Mouse (Mus musculus) stomach, embryonic 16.5 days (tissue): ENCODE results near the gene Rnaseh2c. TPM values are rescaled to one million over a fixed set of nuclear protein-coding genes. Genes with fewer than 3 reads are reported as not detected.

Experiments used
- ATAC-seq: fragments of 200-750 bp; cut with Nextera tagmentation; 2 replicates; pipeline ENCODE4 v1.8.0; 2017; ENCODE audit warnings: moderate number of reproducible peaks, moderate TSS enrichment; ENCODE audit not compliant: insufficient read depth, low FRiP score
- H3K27ac ChIP-seq: fragments of 300-500 bp; sonication (generic); 2 replicates; pipeline ENCODE4 v1.5.1; 2014; ENCODE audit warnings: low read length
- H3K27me3 ChIP-seq: fragments of 300-500 bp; sonication (generic); 2 replicates; pipeline ENCODE4 v1.6.1; 2014; ENCODE audit warnings: low read length, control low read depth, mixed read lengths; ENCODE audit not compliant: control insufficient read depth, insufficient read depth
- H3K36me3 ChIP-seq: fragments of 300-500 bp; sonication (generic); 2 replicates; pipeline ENCODE4 v1.6.1; 2014; ENCODE audit warnings: low read length; ENCODE audit not compliant: control insufficient read depth, insufficient read depth
- H3K4me1 ChIP-seq: fragments of 300-500 bp; sonication (generic); 2 replicates; pipeline ENCODE4 v1.6.1; 2014; ENCODE audit warnings: low read length, control low read depth, mixed read lengths; ENCODE audit not compliant: control insufficient read depth, insufficient read depth
- H3K4me2 ChIP-seq: fragments of 300-500 bp; sonication (generic); 2 replicates; pipeline ENCODE4 v1.6.1; 2014; ENCODE audit warnings: low read depth, low read length, mixed read lengths
- H3K4me3 ChIP-seq: fragments of 300-500 bp; sonication (generic); replicated peaks from 2 replicates; pipeline ENCODE4 v1.5.1; 2014; ENCODE audit warnings: mild to moderate bottlenecking, low read length
- H3K9ac ChIP-seq: fragments of 300-500 bp; sonication (generic); 2 replicates; pipeline ENCODE4 v1.6.1; 2014; ENCODE audit warnings: low read length
- H3K9me3 ChIP-seq: fragments of 300-500 bp; sonication (generic); replicated peaks from 2 replicates; pipeline ENCODE4 v1.6.1; 2016; ENCODE audit warnings: low read length, control low read depth; ENCODE audit not compliant: control insufficient read depth
- WGBS: fragments of 180-500 bp; shearing (Covaris S2); extraction: QIAGEN DNeasy Blood & Tissue Kit; methylation state at CpG from one replicate; pipeline ENCODE4 v1.1.7; 2014; 5-methylcytosine and 5-hydroxymethylcytosine counted together
- polyA plus RNA-seq: library from polyadenylated mRNA; unstranded; fragments of >200 nt; fragmentation: Nextera tagmentation; extraction: Ambion mirVana; gene quantifications from 2 replicates; pipeline ENCODE4 v1.2.1, GENCODE M21; 2015

Gene Rnaseh2c
- 109 and 125 TPM in 2 replicates for polyA plus RNA-seq

- ATAC-seq: peak; percentile 91
- no peaks in the 10 kb centered on the region for H3K27me3 ChIP-seq
- peaks cover 10% of the 10 kb centered on the region for H3K4me1 ChIP-seq
- no peaks in the 10 kb centered on the region for H3K9me3 ChIP-seq
- H3K9ac ChIP-seq: peak within 1 kb of the TSS; percentile 94
- H3K36me3 ChIP-seq: peaks cover 21% of the 10 kb centered on the region
- H3K4me3 ChIP-seq: peak within 1 kb of the TSS; percentile 60
- under 1% methylated on average over 64 of the region's 64 CpGs for WGBS
- H3K27ac ChIP-seq: peak within 1 kb of the TSS; percentile 84
- peak within 1 kb of the TSS; percentile 95 for H3K4me2 ChIP-seq
These were observed at the start of gene Rnaseh2c for GRCm38 (mm10) chr19:5601752-5602541. Gene Rnaseh2c (plus strand): TSS chr19:5601873.

DNA sequence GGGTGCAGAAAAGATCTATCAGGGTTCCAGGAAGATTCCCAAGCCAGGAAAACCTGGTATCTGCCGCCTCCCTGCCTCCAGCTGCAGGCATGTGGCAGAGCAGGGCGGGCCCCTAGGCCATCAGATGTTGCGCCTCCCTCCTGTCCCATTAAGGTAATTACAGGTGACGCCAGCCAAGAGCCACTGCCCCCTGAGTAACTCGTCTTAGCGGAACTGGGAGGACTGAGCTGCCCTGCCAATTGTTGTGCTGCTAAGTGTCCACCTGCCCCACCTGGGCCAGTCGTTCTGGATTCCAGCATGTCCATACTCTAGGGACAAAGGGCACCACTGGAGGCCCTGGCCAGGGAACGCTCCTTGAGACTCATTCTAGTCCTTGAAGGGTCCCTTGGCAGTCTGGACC, 47.9 kb upstream of the Rnaseh2c start:
- Histone ChIP-seq H3K4me3 (no peak overlapping the region), H3K27me3 (peaks cover 10% of the 10 kb centered on the region), H3K9ac (peak overlapping the region; percentile 29; the same call in 1 of the 2 replicates), H3K36me3 (no peaks in the 10 kb centered on the region), H3K9me3 (no peaks in the 10 kb centered on the region), H3K4me1 (peaks cover 14% of the 10 kb centered on the region; the same call in 1 of the 2 replicates), H3K4me2 (peak overlapping the region; percentile 28; the same call in 1 of the 2 replicates), H3K27ac (peak overlapping the region; percentile 48)
- 46% methylated on average over 8 of the region's 8 CpGs for WGBS
- peak; percentile 18; the same call in 1 of the 2 replicates for ATAC-seq

DNA sequence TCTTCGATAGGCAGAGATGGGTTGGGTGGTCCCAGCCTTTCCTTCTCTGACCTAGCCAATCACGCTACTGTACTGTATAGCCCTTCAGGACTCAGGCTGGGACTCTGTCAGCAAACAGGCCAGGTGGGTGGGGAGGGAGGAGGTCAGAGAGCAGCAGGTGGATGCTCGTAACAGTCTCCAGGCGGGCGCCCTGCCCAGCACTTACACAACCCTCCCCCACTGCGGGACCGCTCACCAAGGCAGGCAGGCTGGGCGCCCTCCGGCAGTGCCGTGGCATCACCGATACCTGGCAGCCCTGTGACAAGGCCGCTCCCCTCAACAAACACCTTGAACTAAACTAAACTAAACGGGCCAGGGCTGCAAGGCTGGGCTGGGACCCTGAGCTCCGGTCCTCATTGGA, 47.5 kb upstream of the Rnaseh2c start:
- peaks cover 14% of the 10 kb centered on the region; the same call in 1 of the 2 replicates for H3K4me1 ChIP-seq
- peak; percentile 82 for ATAC-seq
- WGBS: 56% methylated on average over 14 of the region's 14 CpGs

DNA sequence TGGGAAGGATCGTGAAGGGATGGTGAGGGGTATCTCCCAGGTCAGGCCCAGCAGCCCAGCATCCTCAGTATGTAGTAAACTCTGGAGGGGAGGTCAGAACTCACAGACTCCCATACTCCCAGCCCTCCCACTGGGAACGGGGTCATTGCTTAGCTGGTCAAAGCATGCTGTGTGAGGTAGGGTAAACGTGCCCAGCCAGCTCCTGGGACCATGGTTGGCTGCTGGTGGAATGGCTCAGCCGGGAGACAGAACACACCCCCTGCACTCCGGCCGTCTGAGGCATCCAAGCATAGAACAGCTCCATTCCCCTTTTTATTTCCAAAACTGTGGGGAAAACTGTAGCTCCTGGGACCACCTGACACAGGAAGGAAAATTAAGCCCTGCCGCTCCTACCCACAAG, 43.5 kb upstream of the Rnaseh2c start:
- no peaks in the 10 kb centered on the region for H3K9me3 ChIP-seq
- H3K27me3 ChIP-seq: peaks cover 24% of the 10 kb centered on the region
- no peak overlapping the region; the same call in 1 of the 2 replicates for H3K27ac ChIP-seq
- peak overlapping the region; percentile 55 for H3K4me3 ChIP-seq
- peaks cover 21% of the 10 kb centered on the region; the same call in 1 of the 2 replicates for H3K4me1 ChIP-seq
- peak overlapping the region; percentile 59 for H3K4me2 ChIP-seq
- no peaks in the 10 kb centered on the region for H3K36me3 ChIP-seq
- whole genome bisulfite sequencing: 51% methylated on average over 7 of the region's 7 CpGs
- no peak for ATAC-seq
- H3K9ac ChIP-seq: peak overlapping the region; percentile 71

More for the DNA sequence above, 47.5 kb upstream of the Rnaseh2c start:
- Histone ChIP-seq H3K27me3 (peaks cover 14% of the 10 kb centered on the region), H3K4me3 (peak overlapping the region; percentile 5; the same call in 1 of the 2 replicates), H3K9ac (peak overlapping the region; percentile 29; the same call in 1 of the 2 replicates), H3K4me2 (peak overlapping the region; percentile 28; the same call in 1 of the 2 replicates), H3K27ac (peak overlapping the region; percentile 48), H3K36me3 (no peaks in the 10 kb centered on the region), H3K9me3 (no peaks in the 10 kb centered on the region)

DNA sequence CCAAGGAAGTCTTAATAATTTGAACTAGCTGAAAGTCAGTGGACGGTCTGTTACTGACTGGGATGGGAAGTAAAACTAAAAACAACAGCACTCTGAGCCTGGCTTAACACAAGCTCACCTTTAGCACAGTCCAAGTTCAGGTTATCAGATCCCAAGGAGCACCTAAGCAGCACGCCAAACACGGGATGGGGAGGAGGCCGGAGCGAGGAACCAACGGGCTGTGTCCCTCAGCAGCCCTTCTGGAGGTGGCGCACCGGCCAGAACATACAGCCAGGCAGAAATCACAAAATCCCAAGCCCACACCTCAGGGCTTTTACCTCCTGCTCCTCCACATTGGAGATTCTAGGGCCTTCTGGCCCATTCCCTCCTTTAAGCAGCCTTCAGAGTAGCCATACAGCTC, 42.9 kb upstream of the Rnaseh2c start:
- H3K4me1 ChIP-seq: peaks cover 19% of the 10 kb centered on the region; the same call in 1 of the 2 replicates
- H3K9ac ChIP-seq: peak overlapping the region; percentile 71
- H3K36me3 ChIP-seq: no peaks in the 10 kb centered on the region
- WGBS: 61% methylated on average over 8 of the region's 8 CpGs
- peak overlapping the region; percentile 59 for H3K4me2 ChIP-seq
- peak overlapping the region; percentile 90 for H3K27ac ChIP-seq
- peaks cover 24% of the 10 kb centered on the region for H3K27me3 ChIP-seq
- H3K4me3 ChIP-seq: peak overlapping the region; percentile 55
- no peak for ATAC-seq
- H3K9me3 ChIP-seq: no peaks in the 10 kb centered on the region

DNA sequence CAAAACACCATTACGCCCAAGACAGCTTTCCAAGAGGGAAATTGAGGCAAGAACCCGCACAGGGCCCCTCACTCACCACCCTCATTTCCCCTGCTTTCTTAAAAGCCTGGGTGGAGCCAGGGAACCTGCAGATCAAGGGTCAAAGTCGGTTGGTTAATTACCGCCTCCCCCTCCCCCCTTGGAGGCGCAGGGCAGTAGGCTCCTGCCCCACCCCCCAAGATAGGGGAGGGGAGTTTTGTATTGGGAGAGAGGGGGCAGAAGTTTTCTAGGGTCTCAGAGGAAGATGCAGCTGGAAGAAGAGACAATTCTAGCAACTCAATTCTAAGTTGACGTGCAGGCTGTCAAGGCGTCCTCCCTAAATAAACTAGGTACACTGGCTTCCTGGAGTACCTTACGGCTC, 42.4 kb upstream of the Rnaseh2c start:
- peaks cover 24% of the 10 kb centered on the region for H3K27me3 ChIP-seq
- H3K9me3 ChIP-seq: no peaks in the 10 kb centered on the region
- no peaks in the 10 kb centered on the region for H3K36me3 ChIP-seq
- H3K27ac ChIP-seq: peak overlapping the region; percentile 90
- H3K4me3 ChIP-seq: peak overlapping the region; percentile 55
- no peak for ATAC-seq
- peaks cover 15% of the 10 kb centered on the region; the same call in 1 of the 2 replicates for H3K4me1 ChIP-seq
- 23% methylated on average over 8 of the region's 8 CpGs for WGBS
- peak overlapping the region; percentile 71 for H3K9ac ChIP-seq
- H3K4me2 ChIP-seq: peak overlapping the region; percentile 59

DNA sequence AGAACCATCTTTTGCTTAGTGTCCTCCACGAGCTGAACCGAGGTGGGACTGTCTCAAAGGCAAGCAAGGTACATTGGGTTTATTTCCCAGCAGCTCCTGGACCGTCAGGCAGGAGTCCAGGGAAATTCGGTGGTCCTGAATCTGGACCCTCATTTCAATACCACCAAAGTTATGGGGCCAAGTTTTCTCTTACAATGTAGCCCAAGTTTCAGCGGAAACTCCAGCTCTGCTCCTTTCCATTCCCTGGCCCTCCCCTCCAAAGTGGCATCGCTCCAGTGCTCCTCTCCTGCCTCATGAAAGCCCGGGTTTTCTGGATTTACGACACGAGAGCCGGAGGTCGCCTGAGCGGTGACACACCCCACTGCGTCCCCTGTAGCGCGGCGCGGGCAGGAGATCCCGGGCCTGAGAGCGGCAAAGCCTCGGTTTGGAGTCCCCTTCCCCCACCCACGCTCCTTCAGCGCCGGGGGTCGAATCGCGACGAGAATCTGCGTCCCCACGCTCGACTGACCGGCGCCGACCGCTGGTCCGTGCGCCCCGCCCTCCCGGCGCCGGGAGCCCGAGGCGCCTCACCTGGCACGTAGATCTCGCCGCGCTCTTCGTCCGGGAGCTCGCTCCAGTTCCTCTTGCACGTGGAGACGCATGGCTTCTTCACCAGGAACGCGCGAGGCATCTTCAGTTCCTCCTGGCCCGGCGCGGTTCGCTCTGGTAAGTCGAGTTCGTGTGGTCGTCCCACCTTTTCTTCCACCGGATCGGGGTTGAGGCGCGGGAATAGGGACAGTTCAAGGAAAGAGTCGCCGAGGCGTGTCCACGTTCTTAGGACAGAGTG, 41.8 kb upstream of the Rnaseh2c start:
- 0 out of 2 replicates have a peak, but pooled peaks cover 9% of the 10 kb centered on the region for H3K4me1 ChIP-seq
- H3K27me3 ChIP-seq: peaks cover 24% of the 10 kb centered on the region
- no peaks in the 10 kb centered on the region for H3K36me3 ChIP-seq
- H3K4me3 ChIP-seq: peak overlapping the region; percentile 55
- ATAC-seq: no peak
- peak overlapping the region; percentile 59 for H3K4me2 ChIP-seq
- 1% methylated on average over 69 of the region's 69 CpGs for WGBS
- peak overlapping the region; percentile 90 for H3K27ac ChIP-seq
- H3K9me3 ChIP-seq: no peaks in the 10 kb centered on the region
- peak overlapping the region; percentile 71 for H3K9ac ChIP-seq

GRCm38 (mm10) chr19:5560457-5561041, 41.1 kb upstream of the Rnaseh2c start, which contains the start of gene Ovol1:
Gene Ovol1 (minus strand): TSS chr19:5560646.
- Histone ChIP-seq H3K4me2 (peak within 1 kb of the TSS; percentile 59), H3K4me1 (0 out of 2 replicates have a peak, but pooled peaks cover 7% of the 10 kb centered on the region), H3K9me3 (no peaks in the 10 kb centered on the region), H3K27ac (peak within 1 kb of the TSS; percentile 95), H3K36me3 (no peaks in the 10 kb centered on the region), H3K4me3 (peak within 1 kb of the TSS; percentile 55), H3K9ac (peak within 1 kb of the TSS; percentile 71), H3K27me3 (peaks cover 24% of the 10 kb centered on the region)
- peak; percentile 90 for ATAC-seq
- WGBS: under 1% methylated on average over 57 of the region's 57 CpGs
